Mouse (Mus musculus) CH12.LX (cell line): ENCODE measurements around the gene Mettl16. TPM values are rescaled to one million over a fixed set of nuclear protein-coding genes. Genes with fewer than 3 reads are reported as not detected.

Experiments used
- DNase-seq: peaks from one replicate; pipeline ENCODE4 v3.0.0-alpha.2; 2013; ENCODE audit errors: extremely low read depth
- H3K27ac ChIP-seq: 2 replicates; pipeline ENCODE4 v1.5.1; 2012; ENCODE audit warnings: low read depth, mild to moderate bottlenecking, control low read depth, moderate library complexity; ENCODE audit not compliant: insufficient read depth
- H3K27me3 ChIP-seq: replicated peaks from 2 replicates; pipeline ENCODE3; 2012; ENCODE audit warnings: inconsistent platforms
- H3K36me3 ChIP-seq, 2 experiments: replicated peaks in 1 of 2; 2 replicates each; pipeline versions ENCODE3 to v1.6.1; 2012; ENCODE audit warnings: inconsistent platforms in 1 of 2, low read length in 1 of 2, mild to moderate bottlenecking in 1 of 2, mixed read lengths in 1 of 2, moderate library complexity in 1 of 2; ENCODE audit not compliant: control insufficient read depth in 1 of 2, insufficient read depth in 1 of 2
- H3K4me1 ChIP-seq, 2 experiments: 2 replicates each; pipeline ENCODE4 v1.6.1; 2012; ENCODE audit warnings: inconsistent platforms in 1 of 2, moderate library complexity in 1 of 2; ENCODE audit not compliant: insufficient read depth in 2 of 2, control insufficient read depth in 1 of 2
- H3K4me2 ChIP-seq: 2 replicates; pipeline ENCODE4 v1.6.1; 2012; ENCODE audit warnings: low read depth, mild to moderate bottlenecking, control low read depth; ENCODE audit not compliant: poor library complexity, insufficient read depth, severe bottlenecking
- H3K4me3 ChIP-seq, 3 experiments: fragments of 150-350 bp in 1 of 3; sonication (generic) in 1 of 3; replicated peaks in 1 of 3; 2 replicates each; pipeline versions ENCODE3 to v1.5.1; 2011 to 2012; ENCODE audit warnings: low read depth in 2 of 3, low read length in 2 of 3, mild to moderate bottlenecking in 2 of 3, moderate library complexity in 2 of 3, control low read depth in 1 of 3, improper control_type of control experiment in 1 of 3, inconsistent platforms in 1 of 3, mixed read lengths in 1 of 3; ENCODE audit not compliant: poor library complexity in 1 of 3
- H3K79me2 ChIP-seq: replicated peaks from 2 replicates; pipeline ENCODE4 v1.6.1; 2012; ENCODE audit warnings: mild to moderate bottlenecking, moderate library complexity; ENCODE audit not compliant: control insufficient read depth, poor library complexity, insufficient read depth, severe bottlenecking; ENCODE audit errors: extremely low read depth
- H3K9ac ChIP-seq: 2 replicates; pipeline ENCODE4 v1.6.1; 2012; ENCODE audit warnings: low read depth, mild to moderate bottlenecking, control low read depth, moderate library complexity; ENCODE audit not compliant: insufficient read depth
- H3K9me3 ChIP-seq: replicated peaks from 2 replicates; pipeline ENCODE3; 2012; ENCODE audit warnings: low read length, inconsistent platforms, mixed read lengths
- CHD1 ChIP-seq: IDR thresholded peaks from 2 replicates; pipeline ENCODE4 v1.6.1; 2012; ENCODE audit warnings: low read depth, low read length, improper control_type of control experiment, inconsistent platforms
- ELF1 ChIP-seq: IDR thresholded peaks from 2 replicates; pipeline ENCODE4 v1.6.1; 2014; ENCODE audit warnings: low read depth, mild to moderate bottlenecking, inconsistent platforms, low read length, improper control_type of control experiment
- EP300 ChIP-seq: IDR thresholded peaks from 2 replicates; pipeline ENCODE4 v1.6.1; 2011; ENCODE audit warnings: low read length, improper control_type of control experiment
- GABPA ChIP-seq: IDR thresholded peaks from 2 replicates; pipeline ENCODE4 v1.6.1; 2012; ENCODE audit warnings: low read depth, low read length, improper control_type of control experiment, inconsistent platforms; ENCODE audit not compliant: insufficient replicate concordance
- HCFC1 ChIP-seq: IDR thresholded peaks from 2 replicates; pipeline ENCODE4 v1.6.1; 2012; ENCODE audit warnings: low read depth, mild to moderate bottlenecking, inconsistent platforms, low read length, improper control_type of control experiment
- KAT2A ChIP-seq: IDR thresholded peaks from 2 replicates; pipeline ENCODE4 v1.6.1; 2012; ENCODE audit warnings: low read length, improper control_type of control experiment, inconsistent platforms; ENCODE audit not compliant: insufficient replicate concordance
- MAFK ChIP-seq: IDR thresholded peaks from 2 replicates; pipeline ENCODE4 v1.6.1; 2011; ENCODE audit warnings: low read length, improper control_type of control experiment; ENCODE audit not compliant: insufficient replicate concordance
- MEF2A ChIP-seq: IDR thresholded peaks from 2 replicates; pipeline ENCODE4 v1.6.1; 2014; ENCODE audit warnings: low read depth, mild to moderate bottlenecking, inconsistent platforms, low read length, improper control_type of control experiment, borderline replicate concordance
- MYC ChIP-seq: IDR thresholded peaks from 2 replicates; pipeline ENCODE4 v1.6.1; 2011; ENCODE audit warnings: low read depth, mild to moderate bottlenecking, improper control_type of control experiment, low read length
- NRF1 ChIP-seq: IDR thresholded peaks from 2 replicates; pipeline ENCODE4 v1.6.1; 2014; ENCODE audit warnings: low read depth, mild to moderate bottlenecking, inconsistent platforms, low read length, improper control_type of control experiment, moderate library complexity
- PAX5 ChIP-seq: IDR thresholded peaks from 2 replicates; pipeline ENCODE4 v1.6.1; 2012; ENCODE audit warnings: low read length, inconsistent platforms, mixed read lengths
- POLR2A ChIP-seq: IDR thresholded peaks from 2 replicates; pipeline ENCODE4 v1.6.1; 2011; ENCODE audit warnings: low read depth, mild to moderate bottlenecking, improper control_type of control experiment, low read length
- POLR2AphosphoS2 ChIP-seq: IDR thresholded peaks from 2 replicates; pipeline ENCODE4 v1.6.1; 2011; ENCODE audit warnings: low read depth, low read length, improper control_type of control experiment
- RAD21 ChIP-seq: IDR thresholded peaks from 2 replicates; pipeline ENCODE4 v1.6.1; 2011; ENCODE audit warnings: low read depth, mild to moderate bottlenecking, low read length, improper control_type of control experiment, moderate library complexity
- SIN3A ChIP-seq: IDR thresholded peaks from 2 replicates; pipeline ENCODE4 v1.6.1; 2012; ENCODE audit warnings: low read length, improper control_type of control experiment, inconsistent platforms
- TBP ChIP-seq: conservative IDR thresholded peaks from 2 replicates; pipeline ENCODE4 v1.6.1; 2011; ENCODE audit warnings: low read depth, low read length, improper control_type of control experiment
- TCF12 ChIP-seq: IDR thresholded peaks from 2 replicates; pipeline ENCODE4 v1.6.1; 2014; ENCODE audit warnings: low read depth, mild to moderate bottlenecking, inconsistent platforms, low read length, improper control_type of control experiment
- USF2 ChIP-seq: conservative IDR thresholded peaks from 2 replicates; pipeline ENCODE4 v1.6.1; 2011; ENCODE audit warnings: low read depth, low read length, improper control_type of control experiment
- ZC3H11A ChIP-seq: IDR thresholded peaks from 2 replicates; pipeline ENCODE4 v1.6.1; 2012; ENCODE audit warnings: low read depth, mild to moderate bottlenecking, inconsistent platforms, low read length, improper control_type of control experiment
- ZMIZ1 ChIP-seq: IDR thresholded peaks from 2 replicates; pipeline ENCODE4 v1.6.1; 2012; ENCODE audit warnings: low read depth, mild to moderate bottlenecking, inconsistent platforms, low read length, improper control_type of control experiment
- ZNF384 ChIP-seq: IDR thresholded peaks from 2 replicates; pipeline ENCODE4 v1.6.1; 2012; ENCODE audit warnings: low read depth, low read length, improper control_type of control experiment, inconsistent platforms
- dilution Hi-C: fragments of 300-500 bp; cut with MboI; formaldehyde crosslinking; loops from 2 replicates; pipeline ENCODE4 v1.14.3; 2020; ENCODE audit warnings: low sequenced_read_pairs; ENCODE audit not compliant: extremely low pct_unique_long_range_greater_than_20kb, extremely low pct_ligation_motif_present
- in situ Hi-C: fragments of 300-500 bp; cut with MboI; formaldehyde crosslinking; loops from 3 replicates; pipeline ENCODE4 v1.14.3; 2019; ENCODE audit warnings: low sequenced_read_pairs, low pct_ligation_motif_present, low pct_unique_long_range_greater_than_20kb, mixed read lengths
- polyA plus RNA-seq: library from polyadenylated mRNA; unstranded; fragments of >175 nt; gene quantifications from 2 replicates; pipeline ENCODE4 v1.2.1, GENCODE M21; 2012; ENCODE audit warnings: low read depth; ENCODE audit not compliant: insufficient read length
- total RNA-seq, 2 experiments: library from RNA; depleted of rRNA; stranded (reverse); fragments of 300-350 nt in 1 of 2; fragments of >200 nt in 1 of 2; gene quantifications; 2 replicates each; pipeline ENCODE4 v1.2.3; 2012 to 2014

Mettl16 gene
- total and polyA plus RNA-seq, 3 experiments: 79.3 to 119 (median 80.0) TPM

DNA sequence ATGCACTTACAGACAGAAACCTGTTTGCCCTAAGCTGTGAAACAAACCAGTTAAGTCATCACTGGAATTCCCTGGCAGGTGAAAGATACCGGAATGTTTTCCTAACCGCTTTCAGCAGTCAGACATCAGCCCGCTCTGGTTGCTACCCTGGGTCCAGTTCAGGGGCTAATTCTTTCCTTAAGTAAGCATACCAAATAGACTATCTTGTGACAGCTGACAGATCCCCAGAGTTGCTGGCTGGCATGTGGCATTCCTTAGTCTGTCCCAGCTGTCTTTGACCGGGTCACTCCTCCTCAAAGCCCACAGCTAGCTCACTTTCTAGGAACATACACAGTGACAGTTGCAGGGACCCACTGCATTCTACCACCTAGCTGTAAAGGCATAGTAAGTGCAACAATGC lies 22.6 kb upstream of the Mettl16 start:
- Histone ChIP-seq H3K27ac (no peak overlapping the region), H3K4me2 (no peak overlapping the region), H3K27me3 (no peaks in the 10 kb centered on the region), H3K4me3 (no peak overlapping the region), H3K79me2 (no peaks in the 10 kb centered on the region), H3K4me1 (peaks cover 0 to 5% of the 10 kb centered on the region in 2 experiments; a peak in 2 of 4 replicates), H3K9me3 (no peaks in the 10 kb centered on the region), H3K36me3 (no peaks in the 10 kb centered on the region), H3K9ac (no peak overlapping the region)
- DNase-seq: no peak
- TF ChIP-seq MYC (no peak), POLR2AphosphoS2 (no peak), TCF12 (no peak), HCFC1 (no peak), MEF2A (no peak), ZC3H11A (no peak), MAFK (no peak), KAT2A (no peak)
- dilution Hi-C loops: no loop called here
- in situ Hi-C loops: no loop called here

DNA sequence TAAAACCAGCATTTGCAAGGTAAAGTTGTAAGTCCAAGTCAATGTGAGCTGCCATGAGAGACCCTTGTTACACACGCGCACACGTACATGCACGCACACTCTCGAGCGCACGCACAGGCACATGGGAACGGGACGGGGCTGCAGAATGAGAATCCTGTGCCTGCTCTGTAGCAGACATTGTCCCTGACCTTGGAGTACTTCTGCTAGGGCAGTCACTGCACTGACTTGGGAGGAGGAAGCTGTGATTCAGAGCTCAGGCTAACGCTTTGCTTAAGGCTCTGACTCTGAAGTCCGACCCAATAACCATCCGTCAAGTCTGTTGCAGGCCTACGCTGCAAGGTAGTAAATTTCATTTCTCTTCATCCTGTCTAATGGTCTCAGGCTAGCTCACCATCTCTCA lies 21.4 kb upstream of the Mettl16 start:
- no peak for DNase-seq
- dilution Hi-C loops: no loop called here
- in situ Hi-C loops: no loop called here

More for the DNA sequence above, 21.4 kb upstream of the Mettl16 start:
- Histone ChIP-seq H3K4me2 (no peak overlapping the region), H3K27me3 (no peaks in the 10 kb centered on the region), H3K27ac (no peak overlapping the region), H3K4me3 (no peak overlapping the region), H3K9me3 (no peaks in the 10 kb centered on the region), H3K36me3 (no peaks in the 10 kb centered on the region), H3K79me2 (no peaks in the 10 kb centered on the region), H3K4me1 (peaks cover 0 to 5% of the 10 kb centered on the region in 2 experiments; a peak in 2 of 4 replicates), H3K9ac (no peak overlapping the region)
- TF ChIP-seq MYC (no peak), HCFC1 (no peak), USF2 (no peak), PAX5 (no peak), ZNF384 (no peak), ZMIZ1 (no peak), ELF1 (no peak), POLR2A (no peak), GABPA (no peak), MEF2A (no peak), RAD21 (no peak), EP300 (no peak), MAFK (no peak), TBP (no peak), CHD1 (no peak), NRF1 (no peak), POLR2AphosphoS2 (no peak), SIN3A (no peak), KAT2A (no peak)
